Mouse (Mus musculus): ENCODE results near the gene Col12a1. TPM values are rescaled to one million over a fixed set of nuclear protein-coding genes. Genes with fewer than 3 reads are reported as not detected.

Gene Col12a1
- polyA plus RNA-seq, 1 experiment from 2014 or later: 7.4 TPM

- Histone ChIP-seq H3K9me3 (ENCODE audit: control insufficient read depth, low read length) (no peaks in the 10 kb centered on the region), H3K4me3 (ENCODE audit: low read length) (no peak overlapping the region), H3K27ac (ENCODE audit: low read depth, low read length) (no peak overlapping the region), H3K4me1 (ENCODE audit: control insufficient read depth, insufficient read depth, low read depth, low read length) (no peaks in the 10 kb centered on the region), H3K4me2 (ENCODE audit: low read length) (no peak overlapping the region), H3K36me3 (ENCODE audit: control insufficient read depth, insufficient read depth, low read length) (no peaks in the 10 kb centered on the region), H3K9ac (ENCODE audit: low read depth, low read length) (no peak overlapping the region), H3K27me3 (replicated peaks; ENCODE audit: control insufficient read depth, insufficient read depth, low read length) (no peaks in the 10 kb centered on the region)
- ATAC-seq: no peak
- WGBS: 92% methylated on average over 3 of the region's 3 CpGs
Measured at GRCm38 (mm10) chr9:79600237-79600570, 118.4 kb downstream of the Col12a1 start.

GRCm38 (mm10) chr9:79599395-79600236 lies 119.0 kb downstream of the Col12a1 start:
- no peaks in the 10 kb centered on the region for H3K4me1 ChIP-seq (ENCODE audit: control insufficient read depth, insufficient read depth, low read depth, low read length)
- H3K4me3 ChIP-seq (ENCODE audit: low read length): no peak overlapping the region
- ATAC-seq: peak; percentile 88
- H3K27me3 ChIP-seq (replicated peaks; ENCODE audit: control insufficient read depth, insufficient read depth, low read length): no peaks in the 10 kb centered on the region
- H3K27ac ChIP-seq (ENCODE audit: low read depth, low read length): peak overlapping the region; percentile 51
- peak overlapping the region; percentile 4; the same call in 1 of the 2 replicates for H3K4me2 ChIP-seq (ENCODE audit: low read length)
- no peak overlapping the region for H3K9ac ChIP-seq (ENCODE audit: low read depth, low read length)
- no peaks in the 10 kb centered on the region for H3K36me3 ChIP-seq (ENCODE audit: control insufficient read depth, insufficient read depth, low read length)
- no peaks in the 10 kb centered on the region for H3K9me3 ChIP-seq (ENCODE audit: control insufficient read depth, low read length)
- 58% methylated on average over 20 of the region's 20 CpGs for WGBS

DNA sequence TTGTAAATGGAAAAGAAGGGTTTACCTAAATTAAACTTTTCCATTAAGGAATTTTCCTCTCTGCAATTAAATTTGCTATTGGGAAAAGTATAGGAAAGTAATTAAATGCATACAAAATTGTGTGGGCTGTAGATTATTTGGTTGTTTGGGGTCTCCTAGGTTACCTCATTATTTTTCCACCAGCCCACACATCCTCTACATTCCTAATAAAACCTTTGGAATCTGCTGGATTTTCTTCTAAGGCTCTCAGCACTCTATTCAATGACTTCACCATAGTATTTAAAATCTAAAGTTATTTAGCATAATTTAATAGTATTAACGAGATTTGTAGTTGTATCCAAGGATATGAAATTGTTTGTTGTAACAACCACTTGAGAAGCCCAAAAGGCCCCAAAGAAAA lies 120.1 kb downstream of the Col12a1 start:
- Histone ChIP-seq H3K27me3 (replicated peaks; ENCODE audit: control insufficient read depth, insufficient read depth, low read length) (no peaks in the 10 kb centered on the region), H3K4me1 (ENCODE audit: control insufficient read depth, insufficient read depth, low read depth, low read length) (no peaks in the 10 kb centered on the region), H3K36me3 (ENCODE audit: control insufficient read depth, insufficient read depth, low read length) (no peaks in the 10 kb centered on the region), H3K9ac (ENCODE audit: low read depth, low read length) (no peak overlapping the region), H3K4me2 (ENCODE audit: low read length) (no peak overlapping the region), H3K27ac (ENCODE audit: low read depth, low read length) (no peak overlapping the region), H3K9me3 (ENCODE audit: control insufficient read depth, low read length) (no peaks in the 10 kb centered on the region), H3K4me3 (ENCODE audit: low read length) (no peak overlapping the region)
- 45% methylated on average over 1 of the region's 1 CpGs for WGBS
- ATAC-seq: no peak

DNA sequence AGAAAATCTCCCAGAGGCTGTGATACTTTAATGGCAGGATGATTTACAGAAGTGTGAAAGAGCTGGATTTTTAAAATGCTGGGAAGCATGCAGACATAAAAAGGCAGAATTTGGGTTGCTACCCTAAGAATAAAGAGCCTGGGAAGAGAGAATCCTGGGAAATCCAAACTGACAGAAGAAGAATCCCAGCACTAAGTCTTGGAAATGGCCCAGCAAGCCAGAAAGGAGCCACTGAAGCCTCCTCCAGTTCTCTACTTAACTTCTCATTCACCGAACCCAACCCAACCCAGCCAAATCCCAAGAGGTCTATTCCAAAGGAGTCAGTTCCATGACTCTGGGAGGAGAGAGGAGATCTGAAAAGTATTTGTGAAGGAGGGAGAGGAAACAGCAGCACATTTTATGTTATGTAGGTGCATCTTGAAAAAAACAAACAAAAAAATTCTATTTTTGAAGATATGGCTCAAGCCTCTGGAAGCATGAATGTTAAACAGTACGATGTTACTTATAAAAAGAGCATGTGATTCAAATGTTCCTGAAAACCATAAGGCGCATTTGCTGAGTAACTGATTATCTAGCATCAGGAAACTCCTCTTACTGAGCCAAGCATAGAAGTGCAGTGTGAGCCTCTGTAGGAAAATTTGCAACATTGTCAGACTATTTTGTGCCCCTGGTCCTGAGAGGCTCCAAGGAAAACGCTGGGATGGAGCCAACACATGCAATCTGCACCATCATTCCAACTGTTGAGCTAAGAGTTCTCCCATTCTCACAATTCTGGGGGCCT lies 132.0 kb downstream of the Col12a1 start:
- Histone ChIP-seq H3K9ac (ENCODE audit: low read depth, low read length) (no peak overlapping the region), H3K27me3 (replicated peaks; ENCODE audit: control insufficient read depth, insufficient read depth, low read length) (no peaks in the 10 kb centered on the region), H3K9me3 (ENCODE audit: control insufficient read depth, low read length) (no peaks in the 10 kb centered on the region), H3K27ac (ENCODE audit: low read depth, low read length) (no peak overlapping the region), H3K4me3 (ENCODE audit: low read length) (no peak overlapping the region), H3K4me2 (ENCODE audit: low read length) (no peak overlapping the region), H3K36me3 (ENCODE audit: control insufficient read depth, insufficient read depth, low read length) (no peaks in the 10 kb centered on the region), H3K4me1 (ENCODE audit: control insufficient read depth, insufficient read depth, low read depth, low read length) (no peaks in the 10 kb centered on the region)
- 87% methylated on average over 4 of the region's 4 CpGs for WGBS
- ATAC-seq: no peak

DNA sequence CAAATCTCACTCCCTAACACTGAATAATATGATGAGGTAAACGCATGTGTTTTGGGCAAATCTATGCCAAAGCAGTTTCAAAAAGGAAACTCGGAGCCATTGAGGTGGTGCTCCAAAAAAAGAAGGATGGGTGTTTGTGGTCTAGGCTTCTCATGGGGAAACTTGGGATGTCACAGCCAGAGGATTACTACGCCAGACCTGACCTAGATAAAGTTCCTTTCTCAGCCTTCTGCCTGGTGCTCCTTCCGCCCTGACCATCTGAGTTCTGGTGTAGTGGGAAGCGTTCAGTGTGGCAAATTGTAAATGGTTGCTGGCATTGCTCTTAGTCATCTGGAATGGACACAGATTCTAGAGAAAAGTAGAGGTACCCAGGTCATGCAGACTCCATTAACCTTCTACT lies 151.8 kb downstream of the Col12a1 start:
- no peak overlapping the region for H3K27ac ChIP-seq (ENCODE audit: low read depth, low read length)
- no peaks in the 10 kb centered on the region for H3K36me3 ChIP-seq (ENCODE audit: control insufficient read depth, insufficient read depth, low read length)
- WGBS: 90% methylated on average over 5 of the region's 5 CpGs
- ATAC-seq: no peak
- H3K27me3 ChIP-seq (replicated peaks; ENCODE audit: control insufficient read depth, insufficient read depth, low read length): no peaks in the 10 kb centered on the region
- H3K9ac ChIP-seq (ENCODE audit: low read depth, low read length): no peak overlapping the region
- H3K4me1 ChIP-seq (ENCODE audit: control insufficient read depth, insufficient read depth, low read depth, low read length): no peaks in the 10 kb centered on the region
- H3K9me3 ChIP-seq (ENCODE audit: control insufficient read depth, low read length): no peaks in the 10 kb centered on the region
- no peak overlapping the region for H3K4me2 ChIP-seq (ENCODE audit: low read length)
- H3K4me3 ChIP-seq (ENCODE audit: low read length): no peak overlapping the region

GRCm38 (mm10) chr9:79553297-79553696 lies 165.3 kb downstream of the Col12a1 start:
- H3K9me3 ChIP-seq (ENCODE audit: control insufficient read depth, low read length): no peaks in the 10 kb centered on the region
- H3K27me3 ChIP-seq (replicated peaks; ENCODE audit: control insufficient read depth, insufficient read depth, low read length): no peaks in the 10 kb centered on the region
- no peak for ATAC-seq
- 91% methylated on average over 2 of the region's 2 CpGs for WGBS
- H3K36me3 ChIP-seq (ENCODE audit: control insufficient read depth, insufficient read depth, low read length): no peaks in the 10 kb centered on the region
- H3K4me3 ChIP-seq (ENCODE audit: low read length): no peak overlapping the region
- no peaks in the 10 kb centered on the region for H3K4me1 ChIP-seq (ENCODE audit: control insufficient read depth, insufficient read depth, low read depth, low read length)
- H3K9ac ChIP-seq (ENCODE audit: low read depth, low read length): no peak overlapping the region
- no peak overlapping the region for H3K4me2 ChIP-seq (ENCODE audit: low read length)
- H3K27ac ChIP-seq (ENCODE audit: low read depth, low read length): no peak overlapping the region

Other genes starting within 250 kb of the Col12a1 start
- gene Cox7a2, start 41.0 kb upstream of the Col12a1 start, polyA plus RNA-seq (2015; fragmentation: Nextera tagmentation; extraction: Ambion mirVana): 783 and 904 TPM in 2 replicates
- gene Tmem30a, start 74.7 kb upstream of the Col12a1 start, polyA plus RNA-seq (2015; fragmentation: Nextera tagmentation; extraction: Ambion mirVana): 122 and 127 TPM in 2 replicates

Measured in hindbrain, embryonic 16.5 days (tissue).